Mouse (Mus musculus): ENCODE measurements around the gene Tbc1d22a.
"Not testable (repeated sequence)": the region's sequence is repeated elsewhere in the genome, so short reads cannot be mapped to it uniquely, and the experiment has no call there.

Tbc1d22a gene

GRCm38 (mm10) chr15:86213753-86214548, at the start of gene Tbc1d22a:
TSS of gene Tbc1d22a (plus strand) at chr15:86214459.
- DNase-seq (ENCODE audit: low read depth, low spot score) = peak; percentile 92

- no peak for DNase-seq (ENCODE audit: low read depth, low spot score)
Measured at GRCm38 (mm10) chr15:86164718-86165345, 49.4 kb upstream of the Tbc1d22a start.

GRCm38 (mm10) chr15:86165811-86166590, 48.3 kb upstream of the Tbc1d22a start:
- no peak for DNase-seq (ENCODE audit: low read depth, low spot score)

GRCm38 (mm10) chr15:86167032-86167655, 47.1 kb upstream of the Tbc1d22a start:
- DNase-seq (ENCODE audit: low read depth, low spot score) = no peak

GRCm38 (mm10) chr15:86167787-86168504, 46.3 kb upstream of the Tbc1d22a start:
- DNase-seq (ENCODE audit: low read depth, low spot score) = no peak

- DNase-seq (ENCODE audit: low read depth, low spot score) = no peak
Measured at GRCm38 (mm10) chr15:86168505-86168867, 45.8 kb upstream of the Tbc1d22a start.

- no peak for DNase-seq (ENCODE audit: low read depth, low spot score)
Measured at GRCm38 (mm10) chr15:86168941-86169816, 45.1 kb upstream of the Tbc1d22a start.

GRCm38 (mm10) chr15:86169817-86170110, 44.5 kb upstream of the Tbc1d22a start:
- DNase-seq (ENCODE audit: low read depth, low spot score) = no peak

GRCm38 (mm10) chr15:86171316-86171715, 42.9 kb upstream of the Tbc1d22a start:
- no peak for DNase-seq (ENCODE audit: low read depth, low spot score)

- no peak for DNase-seq (ENCODE audit: low read depth, low spot score)
Measured at GRCm38 (mm10) chr15:86172124-86172523, 42.1 kb upstream of the Tbc1d22a start.

GRCm38 (mm10) chr15:86172526-86172925, 41.7 kb upstream of the Tbc1d22a start:
- DNase-seq (ENCODE audit: low read depth, low spot score) = no peak

GRCm38 (mm10) chr15:86173136-86173985, 40.9 kb upstream of the Tbc1d22a start:
- no peak for DNase-seq (ENCODE audit: low read depth, low spot score)

GRCm38 (mm10) chr15:86175253-86176050, 38.8 kb upstream of the Tbc1d22a start:
- no peak for DNase-seq (ENCODE audit: low read depth, low spot score)

- DNase-seq (ENCODE audit: low read depth, low spot score) = no peak
Measured at GRCm38 (mm10) chr15:86176166-86176565, 38.1 kb upstream of the Tbc1d22a start.

- DNase-seq (ENCODE audit: low read depth, low spot score) = no peak
Measured at GRCm38 (mm10) chr15:86176771-86177702, 37.2 kb upstream of the Tbc1d22a start.

- not testable (repeated sequence) for DNase-seq (ENCODE audit: low read depth, low spot score)
Measured at GRCm38 (mm10) chr15:86177703-86178251, 36.5 kb upstream of the Tbc1d22a start.

- no peak for DNase-seq (ENCODE audit: low read depth, low spot score)
Measured at GRCm38 (mm10) chr15:86178594-86178993, 35.7 kb upstream of the Tbc1d22a start.

Data from retina, postnatal 7 days (tissue).